Mouse (Mus musculus): ENCODE results near the gene Ndel1. TPM values are rescaled to one million over a fixed set of nuclear protein-coding genes. Genes with fewer than 3 reads are reported as not detected.
A peak's percentile ranks its signal among the peaks of the same experiment; 100 is the strongest.

Ndel1 gene
- polyA plus RNA-seq, 1 experiment: 63.4 TPM

DNA sequence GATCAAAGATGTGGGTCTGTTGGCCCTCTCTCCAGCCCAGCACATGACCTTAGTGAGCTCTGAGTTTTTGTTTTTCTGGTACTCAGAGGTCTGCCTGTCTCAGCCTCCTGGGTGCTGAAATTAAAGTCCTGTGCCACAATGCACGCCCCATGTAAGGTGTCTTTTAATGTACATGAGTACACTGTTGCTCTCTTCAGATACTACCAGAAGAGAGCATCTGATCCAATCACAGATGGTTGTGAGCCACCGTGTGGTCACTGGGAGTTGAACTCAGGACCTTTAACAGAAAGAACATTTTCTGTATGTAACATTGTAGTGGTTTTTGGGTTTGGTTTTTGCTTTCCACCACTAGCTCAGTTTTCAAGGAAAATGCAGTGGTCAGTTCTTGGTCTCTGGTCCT is 32.1 kb upstream of the Ndel1 start:
- TF ChIP-seq CTCF (IDR thresholded peaks at IDR 0.05; ENCODE audit: low read depth, low read length) (no peak), POLR2A (IDR thresholded peaks at IDR 0.05; ENCODE audit: borderline replicate concordance, low read depth, low read length) (no peak)
- Histone ChIP-seq H3K27ac (ENCODE audit: insufficient read depth, low read depth, low read length) (no peak overlapping the region), H3K4me3 (ENCODE audit: insufficient read depth, low read length) (no peak overlapping the region), H3K4me1 (ENCODE audit: control insufficient read depth, insufficient read depth, low read length) (peaks cover 7% of the 10 kb centered on the region)

DNA sequence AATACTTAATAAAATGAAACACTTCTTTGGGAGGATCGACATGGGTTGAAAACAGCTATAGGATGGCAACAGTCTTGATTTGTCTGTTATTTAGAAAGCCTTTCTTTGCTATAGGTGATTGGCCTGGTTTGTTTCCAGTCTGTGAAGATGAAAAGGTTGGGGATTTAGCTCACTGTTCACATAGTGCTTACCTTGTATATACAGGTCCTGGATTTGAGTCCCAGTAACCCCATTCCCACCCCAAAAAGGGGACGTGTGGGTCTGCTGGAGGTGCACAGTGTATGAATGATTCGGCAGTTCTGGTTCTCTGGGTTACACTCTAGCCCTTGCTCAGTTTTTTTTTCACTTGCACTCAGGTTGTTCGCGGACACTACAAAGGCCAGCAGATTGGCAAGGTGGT is 31.2 kb upstream of the Ndel1 start:
- Histone ChIP-seq H3K4me1 (ENCODE audit: control insufficient read depth, insufficient read depth, low read length) (peaks cover 10% of the 10 kb centered on the region), H3K4me3 (ENCODE audit: insufficient read depth, low read length) (peak overlapping the region; percentile 63), H3K27ac (ENCODE audit: insufficient read depth, low read depth, low read length) (no peak overlapping the region)
- no peak for TF ChIP-seq CTCF (IDR thresholded peaks at IDR 0.05; ENCODE audit: low read depth, low read length)
- TF ChIP-seq POLR2A (IDR thresholded peaks at IDR 0.05; ENCODE audit: borderline replicate concordance, low read depth, low read length): no peak

DNA sequence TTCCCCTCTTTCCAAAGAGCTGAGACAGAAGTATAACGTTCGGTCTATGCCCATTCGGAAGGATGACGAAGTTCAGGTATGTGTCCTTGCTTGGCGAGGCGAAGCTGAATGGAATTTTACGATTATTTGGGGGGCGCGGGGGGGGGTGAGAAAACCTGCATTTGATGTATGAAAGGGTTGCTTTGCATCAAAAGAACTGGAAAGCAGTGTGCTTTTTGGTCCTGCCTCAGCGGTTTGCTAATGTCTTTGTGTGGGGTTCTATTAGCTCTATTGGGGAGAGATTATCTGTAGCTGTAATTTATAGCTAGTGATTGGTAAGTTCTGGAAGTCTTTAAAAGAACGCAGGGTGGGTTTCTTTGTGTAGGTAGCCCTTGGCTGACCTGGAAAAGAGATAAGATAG is 30.7 kb upstream of the Ndel1 start:
- H3K4me3 ChIP-seq (ENCODE audit: insufficient read depth, low read length): peak overlapping the region; percentile 63
- H3K4me1 ChIP-seq (ENCODE audit: control insufficient read depth, insufficient read depth, low read length): peaks cover 10% of the 10 kb centered on the region
- no peak overlapping the region for H3K27ac ChIP-seq (ENCODE audit: insufficient read depth, low read depth, low read length)
- TF ChIP-seq CTCF (IDR thresholded peaks at IDR 0.05; ENCODE audit: low read depth, low read length) (no peak), POLR2A (IDR thresholded peaks at IDR 0.05; ENCODE audit: borderline replicate concordance, low read depth, low read length) (no peak)

DNA sequence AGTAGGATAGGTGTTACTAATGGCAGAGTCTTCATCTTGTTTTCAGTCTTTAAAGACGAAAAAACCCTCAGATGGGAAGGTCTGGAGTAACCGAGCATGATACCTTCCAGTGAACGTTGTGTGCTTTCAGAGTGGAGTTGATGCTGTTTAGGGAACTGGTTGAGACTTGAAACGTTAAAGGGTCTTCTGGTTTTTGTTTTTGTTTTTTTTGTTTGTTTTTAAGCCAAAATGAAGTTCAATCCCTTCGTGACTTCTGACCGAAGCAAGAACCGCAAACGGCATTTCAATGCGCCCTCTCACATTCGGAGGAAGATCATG is 30.3 kb upstream of the Ndel1 start:
- TF ChIP-seq CTCF (IDR thresholded peaks at IDR 0.05; ENCODE audit: low read depth, low read length) (no peak), POLR2A (IDR thresholded peaks at IDR 0.05; ENCODE audit: borderline replicate concordance, low read depth, low read length) (no peak)
- H3K27ac ChIP-seq (ENCODE audit: insufficient read depth, low read depth, low read length): peak overlapping the region; percentile 67
- peak overlapping the region; percentile 63 for H3K4me3 ChIP-seq (ENCODE audit: insufficient read depth, low read length)
- peaks cover 10% of the 10 kb centered on the region for H3K4me1 ChIP-seq (ENCODE audit: control insufficient read depth, insufficient read depth, low read length)

DNA sequence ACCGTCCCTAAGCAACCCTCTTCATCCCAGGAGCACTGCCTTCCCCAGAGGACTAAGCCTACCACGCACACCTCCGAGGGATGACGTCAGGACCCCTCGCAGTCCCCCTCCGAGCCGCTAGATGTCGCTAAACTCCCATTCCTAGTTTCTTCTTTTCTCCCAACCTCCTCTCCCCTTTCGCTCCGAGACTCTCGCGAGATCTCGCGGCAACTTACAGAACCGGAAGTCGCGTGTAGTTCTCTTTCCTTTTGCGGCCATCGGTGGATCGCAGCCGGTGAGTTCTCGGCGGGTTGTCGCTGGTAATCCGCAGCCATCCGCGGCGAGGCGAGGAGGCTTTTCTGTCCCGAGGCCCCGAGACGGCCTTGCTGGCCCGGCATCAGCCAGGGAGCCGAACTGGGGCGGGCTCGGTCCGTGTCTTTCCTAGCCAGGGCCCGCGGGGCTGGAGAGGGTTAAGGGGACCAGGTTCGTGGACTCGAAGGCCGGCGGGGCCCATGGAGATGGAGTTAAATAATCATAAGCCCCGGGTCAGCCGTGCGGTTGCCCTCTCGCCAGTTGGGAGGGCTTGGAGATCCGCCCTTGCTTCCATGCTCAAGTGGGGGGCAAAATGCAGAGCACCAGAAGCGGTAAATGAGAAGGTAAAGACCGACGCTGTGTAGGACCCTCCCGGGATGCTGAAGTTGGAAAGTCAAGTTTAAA is 29.8 kb upstream of the Ndel1 start, which contains the start of gene Rpl26:
Gene Rpl26, plus strand, starts transcription at position 233 of the 696 bp plus-strand sequence.
- TF ChIP-seq CTCF (IDR thresholded peaks at IDR 0.05; ENCODE audit: low read depth, low read length): peak; percentile 48; the same call in 1 of the 2 replicates
- TF ChIP-seq POLR2A (IDR thresholded peaks at IDR 0.05; ENCODE audit: borderline replicate concordance, low read depth, low read length): peak; percentile 78; the same call in 1 of the 2 replicates
- peak within 1 kb of the TSS; percentile 63 for H3K4me3 ChIP-seq (ENCODE audit: insufficient read depth, low read length)
- peak within 1 kb of the TSS; percentile 67 for H3K27ac ChIP-seq (ENCODE audit: insufficient read depth, low read depth, low read length)
- peaks cover 10% of the 10 kb centered on the region for H3K4me1 ChIP-seq (ENCODE audit: control insufficient read depth, insufficient read depth, low read length)

DNA sequence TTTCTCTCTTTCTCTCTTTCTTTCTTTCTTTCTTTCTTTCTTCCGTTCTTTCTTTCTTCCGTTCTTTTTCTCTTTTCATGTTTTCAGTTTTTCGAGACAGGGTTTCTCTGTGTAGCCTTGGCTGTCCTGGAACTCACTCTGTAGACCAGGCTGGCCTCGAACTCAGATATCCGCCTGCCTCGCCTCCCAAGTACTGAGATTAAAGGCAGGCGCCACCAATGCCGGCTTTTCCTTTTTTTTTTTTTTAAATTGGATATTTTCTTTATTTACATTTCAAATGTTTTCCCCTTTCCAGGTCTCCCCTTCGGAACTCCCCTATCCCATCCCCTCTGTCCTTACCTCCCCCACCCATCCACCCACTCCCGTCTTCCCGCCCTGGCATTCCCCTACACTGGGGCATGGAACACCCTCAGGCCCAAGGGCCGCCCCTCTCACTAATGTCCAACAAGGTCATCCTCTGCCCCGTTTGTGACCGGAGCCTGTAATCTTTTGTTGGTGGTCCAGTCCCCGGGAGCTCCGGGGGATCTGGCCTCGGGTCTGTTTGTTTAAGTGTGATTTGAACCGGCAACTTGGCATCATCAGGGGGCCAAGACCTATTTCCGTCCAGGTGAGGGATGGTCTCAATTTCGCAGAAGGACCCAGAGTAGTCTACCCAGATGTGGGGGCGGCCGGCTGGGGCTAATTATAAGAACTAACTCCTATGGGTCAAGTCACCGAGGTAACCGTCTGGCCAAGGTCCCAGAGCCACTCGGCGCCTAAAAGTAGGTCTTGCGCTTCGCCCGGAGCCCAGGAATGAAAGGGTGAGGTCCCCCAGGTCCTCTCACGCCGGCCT is 29.1 kb upstream of the Ndel1 start:
- peak overlapping the region; percentile 37 for H3K4me3 ChIP-seq (ENCODE audit: insufficient read depth, low read length)
- peaks cover 10% of the 10 kb centered on the region for H3K4me1 ChIP-seq (ENCODE audit: control insufficient read depth, insufficient read depth, low read length)
- no peak overlapping the region for H3K27ac ChIP-seq (ENCODE audit: insufficient read depth, low read depth, low read length)
- no peak for TF ChIP-seq POLR2A (IDR thresholded peaks at IDR 0.05; ENCODE audit: borderline replicate concordance, low read depth, low read length)
- no peak for TF ChIP-seq CTCF (IDR thresholded peaks at IDR 0.05; ENCODE audit: low read depth, low read length)

DNA sequence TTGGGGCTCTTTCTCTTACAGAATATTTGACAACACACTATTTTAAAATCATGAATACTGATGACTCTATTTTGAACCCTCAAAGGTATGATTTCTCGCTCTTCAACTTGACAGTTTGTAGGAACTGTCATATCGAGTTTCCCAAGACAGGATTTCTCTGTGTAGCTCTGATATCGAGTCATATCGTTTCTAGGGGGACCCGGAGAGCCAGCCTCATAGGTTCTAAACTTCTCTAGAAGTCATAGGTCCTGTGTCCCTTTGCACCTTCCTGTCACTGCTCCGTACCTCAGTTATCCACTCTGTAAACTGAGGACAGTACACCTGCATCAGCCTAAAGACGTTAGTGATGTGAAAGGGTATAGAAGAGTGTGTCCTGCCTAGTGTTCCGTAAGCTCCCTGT is 28.2 kb upstream of the Ndel1 start:
- Histone ChIP-seq H3K27ac (ENCODE audit: insufficient read depth, low read depth, low read length) (no peak overlapping the region), H3K4me1 (ENCODE audit: control insufficient read depth, insufficient read depth, low read length) (peaks cover 10% of the 10 kb centered on the region), H3K4me3 (ENCODE audit: insufficient read depth, low read length) (no peak overlapping the region)
- TF ChIP-seq POLR2A (IDR thresholded peaks at IDR 0.05; ENCODE audit: borderline replicate concordance, low read depth, low read length) (no peak), CTCF (IDR thresholded peaks at IDR 0.05; ENCODE audit: low read depth, low read length) (no peak)

DNA sequence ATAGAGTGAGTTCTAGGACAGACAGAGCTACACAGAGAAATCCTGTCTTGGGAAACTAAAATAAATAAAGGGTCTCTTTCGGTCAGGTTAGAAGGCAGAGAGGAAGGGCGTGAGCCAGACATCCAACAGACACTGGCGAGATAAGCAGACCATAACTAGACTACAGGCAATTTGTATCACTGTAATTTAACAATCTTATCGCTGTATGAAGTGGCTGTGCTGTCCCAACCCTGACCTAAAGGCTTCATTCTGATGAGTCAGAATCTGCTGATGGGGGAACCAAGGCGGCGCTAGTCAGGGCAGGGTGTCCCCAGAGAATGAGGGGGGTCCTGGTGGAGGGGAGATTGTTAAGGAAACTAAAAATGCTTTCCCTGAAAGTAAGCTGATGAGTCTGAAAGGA is 27.1 kb upstream of the Ndel1 start:
- TF ChIP-seq CTCF (IDR thresholded peaks at IDR 0.05; ENCODE audit: low read depth, low read length) (no peak), POLR2A (IDR thresholded peaks at IDR 0.05; ENCODE audit: borderline replicate concordance, low read depth, low read length) (no peak)
- Histone ChIP-seq H3K4me1 (ENCODE audit: control insufficient read depth, insufficient read depth, low read length) (peaks cover 10% of the 10 kb centered on the region), H3K27ac (ENCODE audit: insufficient read depth, low read depth, low read length) (no peak overlapping the region), H3K4me3 (ENCODE audit: insufficient read depth, low read length) (no peak overlapping the region)

DNA sequence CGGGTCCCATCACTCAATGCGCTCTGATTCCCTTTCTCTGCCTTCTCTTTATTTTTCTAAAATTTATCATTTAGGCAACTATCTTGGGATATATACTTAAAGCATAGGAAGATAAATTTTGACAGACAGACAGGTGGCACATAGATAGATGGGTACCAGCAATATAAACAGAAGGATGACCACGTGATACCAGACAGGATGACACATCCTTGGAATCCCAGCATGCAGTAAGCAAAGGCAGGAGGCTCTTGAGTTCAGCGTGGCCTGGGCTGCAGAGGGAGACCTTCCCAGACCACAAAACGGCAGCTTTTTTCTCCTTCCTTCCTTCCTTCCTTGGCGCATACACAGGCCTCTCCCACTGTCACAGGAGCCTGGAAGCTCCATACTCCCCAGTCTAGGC is 26.2 kb upstream of the Ndel1 start:
- Histone ChIP-seq H3K4me1 (ENCODE audit: control insufficient read depth, insufficient read depth, low read length) (peaks cover 7% of the 10 kb centered on the region), H3K27ac (ENCODE audit: insufficient read depth, low read depth, low read length) (no peak overlapping the region), H3K4me3 (ENCODE audit: insufficient read depth, low read length) (no peak overlapping the region)
- TF ChIP-seq POLR2A (IDR thresholded peaks at IDR 0.05; ENCODE audit: borderline replicate concordance, low read depth, low read length) (no peak), CTCF (IDR thresholded peaks at IDR 0.05; ENCODE audit: low read depth, low read length) (no peak)

DNA sequence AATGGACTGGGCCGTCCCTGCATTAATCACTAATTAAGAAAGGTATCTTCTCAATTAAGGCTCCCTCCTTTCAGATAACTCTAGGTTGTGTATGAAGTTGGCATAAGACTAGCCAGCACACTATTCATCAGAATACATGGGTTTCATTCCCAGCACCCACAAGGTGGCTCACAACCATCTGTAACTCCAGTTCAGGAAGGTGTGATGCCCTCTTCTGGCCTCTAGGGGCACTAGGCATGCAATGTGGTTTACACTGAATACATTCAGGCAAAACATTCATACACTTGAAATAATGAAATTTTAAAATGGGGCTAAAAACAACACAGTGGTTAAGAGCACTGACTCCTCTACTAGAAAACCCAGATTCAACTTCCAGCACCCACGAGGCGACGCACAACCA is 25.5 kb upstream of the Ndel1 start:
- no peak overlapping the region for H3K4me3 ChIP-seq (ENCODE audit: insufficient read depth, low read length)
- H3K4me1 ChIP-seq (ENCODE audit: control insufficient read depth, insufficient read depth, low read length): peaks cover 7% of the 10 kb centered on the region
- no peak overlapping the region for H3K27ac ChIP-seq (ENCODE audit: insufficient read depth, low read depth, low read length)
- TF ChIP-seq POLR2A (IDR thresholded peaks at IDR 0.05; ENCODE audit: borderline replicate concordance, low read depth, low read length): no peak
- TF ChIP-seq CTCF (IDR thresholded peaks at IDR 0.05; ENCODE audit: low read depth, low read length): peak; percentile 50; the same call in 1 of the 2 replicates
